Mouse (Mus musculus) lung, postnatal 0 days (tissue): Measurements from ENCODE around the gene BC030499. TPM values are rescaled to one million over a fixed set of nuclear protein-coding genes. Genes with fewer than 3 reads are reported as not detected.

Source experiments
- ATAC-seq: fragments of 200-750 bp; cut with Nextera tagmentation; 2 replicates; pipeline ENCODE4 v1.8.0; 2017; ENCODE audit warnings: moderate library complexity
- DNase-seq: peaks from one replicate; pipeline ENCODE4 v3.0.0-alpha.2; 2016; ENCODE audit warnings: low spot score
- H3K27ac ChIP-seq: fragments of 300-500 bp; sonication (generic); 2 replicates; pipeline ENCODE4 v1.5.1; 2014; ENCODE audit warnings: antibody characterized with exemption, mild to moderate bottlenecking, low read length, mixed read lengths
- H3K27me3 ChIP-seq: fragments of 300-500 bp; sonication (generic); replicated peaks from 2 replicates; pipeline ENCODE4 v1.6.1; 2014; ENCODE audit warnings: low read length, mixed read lengths; ENCODE audit not compliant: insufficient read depth
- H3K36me3 ChIP-seq: fragments of 300-500 bp; sonication (generic); 2 replicates; pipeline ENCODE4 v1.6.1; 2014; ENCODE audit warnings: low read length, mixed read lengths; ENCODE audit not compliant: insufficient read depth
- H3K4me1 ChIP-seq: fragments of 300-500 bp; sonication (generic); 2 replicates; pipeline ENCODE4 v1.6.1; 2014; ENCODE audit warnings: antibody characterized with exemption, low read depth, low read length, mixed read lengths; ENCODE audit not compliant: insufficient read depth
- H3K4me2 ChIP-seq: fragments of 300-500 bp; sonication (generic); replicated peaks from 2 replicates; pipeline ENCODE4 v1.6.1; 2014; ENCODE audit warnings: low read depth, mild to moderate bottlenecking, low read length, moderate library complexity, mixed read lengths
- H3K4me3 ChIP-seq: fragments of 300-500 bp; sonication (generic); 2 replicates; pipeline ENCODE4 v1.5.1; 2014; ENCODE audit warnings: low read depth, low read length
- H3K9ac ChIP-seq: fragments of 300-500 bp; sonication (generic); replicated peaks from 2 replicates; pipeline ENCODE4 v1.6.1; 2014; ENCODE audit warnings: low read depth, mild to moderate bottlenecking
- H3K9me3 ChIP-seq: fragments of 300-500 bp; sonication (generic); 2 replicates; pipeline ENCODE4 v1.6.1; 2016; ENCODE audit warnings: low read length, mixed read lengths
- CTCF ChIP-seq: IDR thresholded peaks from 2 replicates; pipeline ENCODE4 v1.5.1; 2016; ENCODE audit warnings: antibody characterized with exemption, mild to moderate bottlenecking
- EP300 ChIP-seq: IDR thresholded peaks from 2 replicates; pipeline ENCODE4 v1.6.1; 2016; ENCODE audit warnings: antibody characterized with exemption, mild to moderate bottlenecking, control low read depth
- WGBS: fragments of 180-500 bp; shearing (Covaris S2); extraction: QIAGEN DNeasy Blood & Tissue Kit; methylation state at CpG from one replicate; pipeline ENCODE4 v1.1.7; 2014; 5-methylcytosine and 5-hydroxymethylcytosine counted together
- polyA plus RNA-seq: library from polyadenylated mRNA; unstranded; fragments of >200 nt; fragmentation: Nextera tagmentation; extraction: Ambion mirVana; gene quantifications from 2 replicates; pipeline ENCODE4 v1.2.1, GENCODE M21; 2015

The BC030499 gene
- polyA plus RNA-seq, 1 experiment from 2014 or later: not detected

DNA sequence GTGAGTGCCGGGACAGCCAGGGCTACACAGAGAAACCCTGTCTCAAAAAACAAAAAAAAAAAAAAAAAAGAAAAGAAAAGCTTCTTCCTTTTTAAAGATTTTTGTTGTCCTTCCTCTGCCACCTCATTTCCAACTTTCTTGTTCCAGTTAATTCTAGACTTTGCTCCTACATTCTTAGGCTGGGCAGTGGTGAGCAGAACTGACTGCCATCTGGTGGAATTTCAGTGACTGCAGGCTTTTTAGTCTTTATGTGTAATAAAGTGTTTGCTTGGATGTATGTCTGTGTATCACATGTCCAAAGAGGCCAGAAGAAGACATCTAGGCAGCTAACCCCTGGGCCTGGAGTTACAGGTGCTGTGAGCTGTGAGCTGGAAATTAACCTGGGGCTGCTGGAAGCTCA lies 34.0 kb upstream of the BC030499 start:
- WGBS: no CpG with 5 or more reads among the region's 1 CpGs
- TF ChIP-seq CTCF (peak; percentile 49), EP300 (no peak)
- Histone ChIP-seq H3K4me1 (no peaks in the 10 kb centered on the region), H3K27me3 (no peaks in the 10 kb centered on the region), H3K9ac (no peak overlapping the region), H3K36me3 (peaks cover 4% of the 10 kb centered on the region; the same call in 1 of the 2 replicates), H3K4me3 (no peak overlapping the region), H3K9me3 (no peaks in the 10 kb centered on the region), H3K4me2 (no peak overlapping the region), H3K27ac (no peak overlapping the region)
- peak; percentile 21 for DNase-seq
- ATAC-seq: no peak

DNA sequence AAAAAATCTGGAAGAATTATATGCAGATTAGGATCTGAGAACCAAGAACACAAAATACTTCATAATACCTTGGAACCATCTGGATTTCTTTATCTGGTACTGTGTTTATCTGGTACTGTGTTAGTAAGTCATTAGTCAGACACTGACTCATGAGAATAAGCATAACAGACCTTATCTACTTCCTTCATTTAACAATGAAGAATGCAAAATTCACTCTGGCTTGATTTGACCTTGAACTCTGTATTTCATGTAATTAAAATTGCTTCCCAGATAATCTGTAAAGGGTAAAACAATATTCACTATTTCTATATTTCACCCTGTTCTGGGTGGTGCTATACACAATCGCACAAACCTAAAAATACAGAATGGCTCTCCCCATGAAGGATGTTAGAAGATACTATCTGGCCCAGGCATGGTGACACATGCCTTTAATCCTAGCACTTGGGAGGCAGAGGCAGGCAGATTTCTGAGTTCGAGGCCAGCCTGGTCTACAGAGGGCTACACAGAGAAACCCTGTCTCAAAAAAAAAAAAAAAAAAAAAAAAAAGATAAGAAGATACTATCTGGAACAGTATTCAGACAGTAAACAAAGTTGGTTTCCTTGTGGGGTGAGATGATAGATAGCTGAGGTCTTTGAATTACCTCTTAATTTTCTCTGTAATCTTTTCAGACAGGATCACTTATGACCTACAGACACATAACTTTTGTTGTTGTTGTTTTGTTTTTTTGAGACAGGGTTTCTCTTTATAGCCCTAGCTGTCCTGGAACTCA lies 30.0 kb upstream of the BC030499 start:
- DNase-seq (peak; percentile 40), ATAC-seq (no peak)
- Histone ChIP-seq H3K9me3 (no peaks in the 10 kb centered on the region), H3K27me3 (no peaks in the 10 kb centered on the region), H3K4me1 (no peaks in the 10 kb centered on the region), H3K27ac (no peak overlapping the region), H3K9ac (no peak overlapping the region), H3K4me2 (0 out of 2 replicates have a peak overlapping the region, but pooled peaks have one; percentile 30), H3K36me3 (peaks cover 15% of the 10 kb centered on the region; the same call in 1 of the 2 replicates), H3K4me3 (peak overlapping the region; percentile 89; the same call in 1 of the 2 replicates)
- WGBS: 79% methylated on average over 2 of the region's 2 CpGs
- TF ChIP-seq EP300: no peak
- no peak for TF ChIP-seq CTCF

DNA sequence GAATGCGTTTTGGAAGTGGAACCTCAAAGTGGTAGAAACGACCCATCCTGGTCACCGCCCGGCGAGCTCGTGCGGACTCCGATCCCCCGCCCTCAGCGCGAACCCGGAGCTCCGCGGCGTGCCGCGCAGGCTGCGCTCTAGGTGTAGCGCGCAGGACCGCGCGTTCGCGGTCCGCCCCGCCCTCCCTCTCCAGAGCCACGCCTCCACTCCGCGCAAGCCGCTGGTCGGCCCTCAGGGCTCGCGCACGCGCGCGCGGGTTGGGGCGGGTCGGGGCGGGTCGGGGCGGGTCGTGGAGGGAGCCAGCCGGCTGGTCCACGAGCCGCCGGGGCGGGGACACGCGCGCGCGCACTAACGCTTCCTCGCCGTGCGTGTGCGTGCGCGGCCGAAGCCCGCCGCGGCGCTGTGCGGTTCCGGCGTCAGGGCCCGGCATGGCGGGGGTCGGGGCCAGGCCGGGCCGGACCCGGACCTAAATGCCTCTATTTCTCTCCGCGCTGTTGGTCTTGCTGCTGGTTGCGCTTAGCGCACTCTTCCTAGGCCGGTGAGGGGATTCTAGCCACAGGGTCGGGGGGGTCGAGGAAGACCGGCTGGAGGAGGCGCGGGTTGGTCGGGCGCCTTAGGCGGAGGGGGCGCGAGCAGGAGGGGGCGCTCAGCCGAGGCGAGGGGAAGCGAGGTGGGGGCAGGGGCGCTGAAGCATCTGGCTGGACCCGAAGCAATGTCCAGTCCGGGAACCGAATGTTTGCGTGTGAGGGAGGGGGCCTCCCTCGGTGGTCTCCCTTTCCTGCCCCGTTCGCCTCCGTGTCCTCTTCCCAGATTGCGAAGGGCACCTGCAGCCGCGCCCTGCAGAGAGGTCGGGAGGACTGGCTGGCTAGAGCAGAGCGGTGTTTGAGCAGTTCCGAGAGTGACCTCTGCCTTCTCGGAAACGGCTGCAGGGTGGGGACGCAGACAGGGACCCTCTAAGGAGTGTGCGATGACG lies 29.0 kb upstream of the BC030499 start, which contains the start of gene 2610507B11Rik:
2610507B11Rik (plus strand) TSS at position 373 of the 973 bp plus-strand sequence.
- under 1% methylated on average over 65 of the region's 115 CpGs for WGBS
- peak within 1 kb of the TSS; percentile 89 for H3K4me3 ChIP-seq
- H3K4me1 ChIP-seq: no peaks in the 10 kb centered on the region
- H3K27me3 ChIP-seq: no peaks in the 10 kb centered on the region
- H3K9me3 ChIP-seq: no peaks in the 10 kb centered on the region
- peaks cover 21% of the 10 kb centered on the region; the same call in 1 of the 2 replicates for H3K36me3 ChIP-seq
- H3K4me2 ChIP-seq: peak within 1 kb of the TSS; percentile 84
- H3K27ac ChIP-seq: peak within 1 kb of the TSS; percentile 88
- peak; percentile 96 for ATAC-seq
- no peak for TF ChIP-seq EP300
- TF ChIP-seq CTCF: peak; percentile 26
- H3K9ac ChIP-seq: peak within 1 kb of the TSS; percentile 79
- peak; percentile 96 for DNase-seq

DNA sequence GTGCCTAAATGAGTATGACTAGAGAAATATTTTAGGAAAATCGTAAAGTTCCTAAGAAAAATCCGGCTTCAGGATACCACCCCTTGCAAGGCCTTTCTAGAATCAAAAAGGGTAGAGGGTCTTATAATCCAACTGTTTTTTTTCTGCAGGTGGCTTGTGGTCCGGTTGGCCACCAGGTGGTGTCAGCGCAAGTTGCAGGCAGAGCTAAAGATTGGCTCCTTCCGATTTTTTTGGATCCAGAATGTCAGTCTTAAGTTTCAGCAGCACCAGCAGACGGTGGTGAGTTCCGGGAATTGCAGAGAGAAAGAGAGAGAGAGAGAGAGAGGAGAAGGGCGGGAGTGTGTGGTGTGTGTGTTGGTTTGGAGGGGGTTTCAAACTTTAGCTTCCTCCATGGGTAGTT lies 28.1 kb upstream of the BC030499 start:
- 5% methylated on average over 8 of the region's 8 CpGs for WGBS
- H3K27ac ChIP-seq: no peak overlapping the region; the same call in 1 of the 2 replicates
- H3K9me3 ChIP-seq: no peaks in the 10 kb centered on the region
- TF ChIP-seq CTCF: peak; percentile 78
- TF ChIP-seq EP300: no peak
- no peaks in the 10 kb centered on the region for H3K27me3 ChIP-seq
- H3K4me3 ChIP-seq: peak overlapping the region; percentile 89
- no peaks in the 10 kb centered on the region for H3K4me1 ChIP-seq
- H3K9ac ChIP-seq: no peak overlapping the region; the same call in 1 of the 2 replicates
- H3K36me3 ChIP-seq: peaks cover 29% of the 10 kb centered on the region; the same call in 1 of the 2 replicates
- peak overlapping the region; percentile 84 for H3K4me2 ChIP-seq
- no peak for ATAC-seq
- DNase-seq: peak; percentile 91

DNA sequence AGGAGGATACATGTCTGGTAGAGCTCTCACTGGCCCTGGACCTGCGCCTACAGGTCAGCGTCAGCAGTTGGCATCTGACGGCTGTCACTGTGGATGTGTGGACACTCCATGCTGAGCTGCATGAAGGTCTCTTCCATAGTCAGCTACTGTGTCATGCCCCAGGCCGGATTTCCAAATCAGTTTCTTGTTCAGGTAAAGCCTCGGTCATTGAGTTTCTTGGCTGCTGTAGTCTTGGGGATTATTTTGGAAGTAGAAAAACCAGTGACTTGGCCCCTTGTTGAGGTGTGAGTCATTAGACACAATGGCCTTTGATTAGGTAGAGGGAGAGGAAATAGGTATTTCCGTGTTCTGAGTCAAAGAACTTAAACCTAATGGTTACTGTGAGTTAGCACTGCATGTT lies 25.1 kb upstream of the BC030499 start:
- H3K27me3 ChIP-seq: no peaks in the 10 kb centered on the region
- WGBS: 88% methylated on average over 6 of the region's 6 CpGs
- H3K9me3 ChIP-seq: no peaks in the 10 kb centered on the region
- H3K4me2 ChIP-seq: no peak overlapping the region
- no peak overlapping the region for H3K27ac ChIP-seq
- TF ChIP-seq EP300 (no peak), CTCF (no peak)
- no peak overlapping the region for H3K9ac ChIP-seq
- DNase-seq (no peak), ATAC-seq (no peak)
- no peak overlapping the region for H3K4me3 ChIP-seq
- H3K4me1 ChIP-seq: no peaks in the 10 kb centered on the region
- peaks cover 47% of the 10 kb centered on the region; the same call in 1 of the 2 replicates for H3K36me3 ChIP-seq

DNA sequence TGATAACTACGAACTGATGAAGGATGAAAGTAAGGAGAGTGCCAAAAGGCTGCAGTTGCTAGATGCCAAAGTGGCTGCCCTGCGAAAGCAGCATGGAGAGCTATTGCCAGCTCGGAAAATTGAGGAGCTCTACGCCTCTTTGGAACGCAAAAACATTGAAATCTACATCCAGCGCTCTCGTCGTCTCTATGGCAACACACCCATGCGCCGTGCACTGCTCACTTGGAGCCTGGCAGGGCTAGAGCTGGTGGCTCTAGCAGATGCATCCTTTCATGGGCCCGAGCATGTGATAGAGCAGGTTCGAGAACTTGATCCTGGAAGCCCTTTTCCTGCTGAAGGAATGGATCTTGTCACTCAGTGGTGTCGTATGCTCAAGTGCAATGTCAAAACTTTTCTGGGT lies 18.7 kb upstream of the BC030499 start:
- H3K9me3 ChIP-seq: no peaks in the 10 kb centered on the region
- TF ChIP-seq CTCF: no peak
- TF ChIP-seq EP300: no peak
- H3K4me1 ChIP-seq: no peaks in the 10 kb centered on the region
- ATAC-seq: no peak
- H3K4me3 ChIP-seq: no peak overlapping the region
- no peak overlapping the region for H3K4me2 ChIP-seq
- H3K27me3 ChIP-seq: no peaks in the 10 kb centered on the region
- H3K27ac ChIP-seq: no peak overlapping the region
- H3K9ac ChIP-seq: no peak overlapping the region
- WGBS: 85% methylated on average over 13 of the region's 13 CpGs
- H3K36me3 ChIP-seq: peaks cover 56% of the 10 kb centered on the region
- DNase-seq: no peak
